Mouse (Mus musculus) sigmoid colon, adult 10 weeks (tissue): ENCODE data around the gene Gpc1. TPM values are rescaled to one million over a fixed set of nuclear protein-coding genes. Genes with fewer than 3 reads are reported as not detected.

Experiments used
- polyA plus RNA-seq: library from polyadenylated mRNA; stranded (reverse); fragments of 350-450 nt; fragmentation: Illumina TruSeq; extraction: RNeasy Lipid Tissue Mini Kit (QIAGEN cat#74804); gene quantifications from one replicate; pipeline ENCODE4 v1.2.3, GENCODE M21; 2014; ENCODE audit warnings: low read depth, low replicate concordance

Gene Gpc1
- polyA plus RNA-seq: 0.50 TPM

GRCm38 (mm10) chr1:92831188-92832001 lies at the start of gene Gpc1:
Gpc1 (plus strand) TSS chr1:92831645.

GRCm38 (mm10) chr1:92902786-92903185 lies 71.3 kb downstream of the Gpc1 start, which contains the start of gene Ankmy1:
Ankmy1 (minus strand) TSS chr1:92902906.

GRCm38 (mm10) chr1:92906779-92907631 lies 75.6 kb downstream of the Gpc1 start, which contains the start of gene Dusp28:
Dusp28 (plus strand) TSS chr1:92906981.

Other genes starting within 250 kb of the Gpc1 start
- gene Olfr1412, start 245.9 kb upstream of the Gpc1 start, polyA plus RNA-seq: not detected
- not detected for gene Olfr1411, start 237.2 kb upstream of the Gpc1 start, polyA plus RNA-seq
- gene Olfr1410, start 225.9 kb upstream of the Gpc1 start, polyA plus RNA-seq: not detected
- not detected for gene Olfr12, start 213.9 kb upstream of the Gpc1 start, polyA plus RNA-seq
- gene Cops9, start 189.7 kb upstream of the Gpc1 start, polyA plus RNA-seq: 68.7 TPM
- gene Otos, start 182.8 kb upstream of the Gpc1 start, polyA plus RNA-seq: not detected
- gene Ankmy1, start 71.3 kb downstream of the Gpc1 start, polyA plus RNA-seq: not detected
- gene Dusp28, start 75.3 kb downstream of the Gpc1 start, polyA plus RNA-seq: 5.1 TPM
- gene Rnpepl1, start 79.1 kb downstream of the Gpc1 start, polyA plus RNA-seq: 4.5 TPM
- gene Capn10, start 102.7 kb downstream of the Gpc1 start, polyA plus RNA-seq: 4.4 TPM
- 24.0 TPM for gene Gpr35, start 119.2 kb downstream of the Gpc1 start, polyA plus RNA-seq
- gene Aqp12, start 174.7 kb downstream of the Gpc1 start, polyA plus RNA-seq: not detected